Mouse (Mus musculus): ENCODE measurements around the gene Gnl2. TPM values are rescaled to one million over a fixed set of nuclear protein-coding genes. Genes with fewer than 3 reads are reported as not detected.

Gnl2 gene
- total and polyA plus RNA-seq, 3 experiments, result 83.9 to 226 (median 110) TPM

DNA sequence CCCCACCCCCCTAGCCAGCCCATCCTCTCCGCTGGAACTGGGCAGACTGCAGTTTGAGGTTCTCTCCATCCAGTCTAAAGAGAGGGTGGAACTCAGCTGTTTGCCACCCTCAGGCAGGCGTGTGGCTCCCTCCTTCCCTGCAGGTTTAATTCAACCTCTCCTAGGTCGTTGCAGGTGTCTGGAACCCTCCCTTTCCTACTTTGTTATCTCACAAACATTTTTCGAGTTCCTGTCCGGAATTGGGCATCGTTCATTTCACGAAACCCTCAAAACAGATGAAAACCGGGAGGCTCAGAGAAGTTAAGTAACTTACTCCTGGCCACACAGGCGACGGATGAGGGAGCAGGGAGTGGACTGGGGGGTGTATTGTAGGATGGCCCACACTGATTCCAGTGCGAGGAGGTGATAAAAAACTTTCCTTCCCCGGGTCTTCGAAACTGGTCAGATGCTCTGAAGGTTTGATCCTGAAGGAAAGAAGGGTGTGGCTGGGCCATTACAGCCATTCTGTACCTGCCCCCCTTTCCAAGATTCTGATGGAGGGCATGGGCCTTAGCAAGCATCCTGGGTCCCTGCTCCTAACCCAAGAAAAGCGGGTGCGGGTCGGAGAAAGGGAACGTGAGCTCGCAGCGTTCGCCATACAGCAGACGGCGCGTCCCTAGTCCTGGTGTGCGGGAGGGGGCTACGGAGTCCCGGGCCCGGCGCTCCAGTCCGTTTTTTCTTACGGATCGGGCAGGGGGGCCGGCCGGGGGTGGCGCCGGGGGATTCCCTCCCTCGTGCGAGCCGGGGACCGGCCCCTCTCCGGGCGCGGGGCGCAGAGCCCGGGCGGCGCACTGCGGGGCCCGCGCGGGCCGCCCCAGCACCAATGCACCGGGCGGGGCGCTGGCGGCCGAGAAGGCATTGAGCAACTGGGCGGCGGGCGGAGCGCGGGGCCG is 30.4 kb upstream of the Gnl2 start, which contains the start of gene Rspo1:
Rspo1 (plus strand) TSS at position 760 of the 932 bp plus-strand sequence.
- no peak within 1 kb of the TSS for H3K4me3 ChIP-seq (ENCODE audit: control insufficient read depth in 1 of 2, insufficient read depth in 1 of 2, low read depth in 2 of 2, low read length in 2 of 2)
- no peaks in the 10 kb centered on the region for H3K27me3 ChIP-seq (ENCODE audit: control insufficient read depth in 1 of 2, insufficient read depth in 2 of 2, low read length in 2 of 2)
- H3K79me2 ChIP-seq (ENCODE audit: control insufficient read depth, insufficient read depth, low read length, poor library complexity), result no peaks in the 10 kb centered on the region
- TF ChIP-seq MEF2A (IDR thresholded peaks at IDR 0.05; ENCODE audit: extremely low read depth, insufficient replicate concordance, low read depth, low read length, poor library complexity, severe bottlenecking) (no peak), POLR2A (IDR thresholded peaks at IDR 0.05; ENCODE audit: control insufficient read depth in 1 of 2, insufficient read depth in 1 of 2, low read depth in 1 of 2, low read length in 2 of 2, poor library complexity in 1 of 2) (no peak), EP300 (IDR thresholded peaks at IDR 0.05; ENCODE audit: low read depth in 1 of 2, low read length in 2 of 2) (no peak), POLR2AphosphoS2 (IDR thresholded peaks at IDR 0.05; ENCODE audit: low read length) (no peak), MXI1 (IDR thresholded peaks at IDR 0.05; ENCODE audit: low read depth, low read length) (no peak), MYB (IDR thresholded peaks at IDR 0.05; ENCODE audit: low read depth, low read length) (no peak), NRF1 (IDR thresholded peaks at IDR 0.05; ENCODE audit: insufficient read depth, low read depth, low read length, poor library complexity, severe bottlenecking) (no peak), CHD2 (IDR thresholded peaks at IDR 0.05; ENCODE audit: low read length) (no peak), E2F4 (IDR thresholded peaks at IDR 0.05; ENCODE audit: borderline replicate concordance, low read depth, low read length) (no peak), KAT2A (conservative IDR thresholded peaks at IDR 0.05; ENCODE audit: low read depth, low read length) (no peak), MAX (IDR thresholded peaks at IDR 0.05; ENCODE audit: low read length) (no peak), ETS1 (IDR thresholded peaks at IDR 0.05; ENCODE audit: low read depth, low read length) (no peak), USF1 (IDR thresholded peaks at IDR 0.05; ENCODE audit: low read depth, low read length) (no peak), TAL1 (IDR thresholded peaks at IDR 0.05; ENCODE audit: low read length) (no peak), POLR2AphosphoS5 (IDR thresholded peaks at IDR 0.05; ENCODE audit: borderline replicate concordance, low read depth, low read length) (no peak)
- no peak within 1 kb of the TSS for H3K27ac ChIP-seq (ENCODE audit: control insufficient read depth, low read depth, low read length)
- H3K9me3 ChIP-seq (replicated peaks; ENCODE audit: insufficient read depth, low read length), result no peaks in the 10 kb centered on the region
- no peaks in the 10 kb centered on the region for H3K4me1 ChIP-seq (ENCODE audit: control insufficient read depth in 1 of 2, insufficient read depth in 2 of 2, low read length in 2 of 2)
- no peak for DNase-seq (ENCODE audit: low read depth, low spot score)
- H3K36me3 ChIP-seq (ENCODE audit: control insufficient read depth in 1 of 2, insufficient read depth in 2 of 2, low read length in 2 of 2), result no peaks in the 10 kb centered on the region
- no peak within 1 kb of the TSS for H3K9ac ChIP-seq (ENCODE audit: control insufficient read depth, low read depth, low read length, poor library complexity, severe bottlenecking)

DNA sequence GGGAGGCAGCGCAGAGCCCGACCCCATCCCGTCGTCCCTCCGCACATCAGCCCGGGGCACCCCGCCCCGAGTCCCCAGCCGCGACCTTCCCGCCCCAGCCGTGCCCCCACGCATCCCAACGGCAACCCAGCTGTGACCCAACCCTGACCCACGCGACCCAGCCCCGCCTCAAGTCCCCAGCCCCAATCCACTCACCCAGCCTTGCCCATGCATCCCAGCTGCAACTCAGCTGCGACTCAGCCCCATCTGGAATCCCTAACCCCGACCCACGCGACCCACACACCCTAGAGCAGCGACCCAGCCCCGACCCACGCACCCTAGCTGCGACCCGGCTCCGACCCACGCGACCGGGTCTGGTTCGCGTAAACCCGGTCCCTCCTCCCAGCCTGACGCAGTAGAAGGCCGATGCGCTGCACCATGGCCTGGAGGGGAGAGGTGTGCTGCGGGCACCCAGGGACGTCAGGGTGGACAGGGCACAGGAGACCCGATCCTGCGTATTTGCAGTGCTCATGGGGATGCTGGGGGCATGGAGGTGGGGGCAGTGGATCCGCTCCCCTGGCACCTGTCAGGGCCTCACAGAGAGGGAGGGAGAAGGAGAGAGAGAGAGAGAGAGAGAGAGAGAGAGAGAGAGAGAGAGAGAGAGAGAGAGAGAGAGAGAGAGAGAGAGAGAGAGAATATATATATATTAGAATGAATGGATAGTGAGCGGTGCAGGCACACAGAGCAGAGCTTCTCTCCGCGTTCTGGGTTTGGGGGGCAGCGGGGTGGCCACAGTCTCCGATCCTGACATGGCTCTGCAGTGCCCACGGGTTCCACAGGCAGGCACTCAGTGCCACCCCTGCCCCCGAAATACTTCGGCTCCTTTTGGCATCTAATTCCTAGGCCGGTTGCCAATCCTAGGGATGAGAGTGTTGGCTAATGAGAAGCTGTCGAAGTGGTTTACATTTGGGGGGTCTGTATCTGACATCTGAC is 29.4 kb upstream of the Gnl2 start:
- no peak overlapping the region for H3K4me3 ChIP-seq (ENCODE audit: control insufficient read depth in 1 of 2, insufficient read depth in 1 of 2, low read depth in 2 of 2, low read length in 2 of 2)
- no peak overlapping the region for H3K9ac ChIP-seq (ENCODE audit: control insufficient read depth, low read depth, low read length, poor library complexity, severe bottlenecking)
- no peaks in the 10 kb centered on the region for H3K27me3 ChIP-seq (ENCODE audit: control insufficient read depth in 1 of 2, insufficient read depth in 2 of 2, low read length in 2 of 2)
- DNase-seq (ENCODE audit: low read depth, low spot score), result no peak
- no peak overlapping the region for H3K27ac ChIP-seq (ENCODE audit: control insufficient read depth, low read depth, low read length)
- TF ChIP-seq UBTF (IDR thresholded peaks at IDR 0.05; ENCODE audit: borderline replicate concordance, insufficient read depth, low read depth, low read length) (no peak), CHD2 (IDR thresholded peaks at IDR 0.05; ENCODE audit: low read length) (no peak), KAT2A (conservative IDR thresholded peaks at IDR 0.05; ENCODE audit: low read depth, low read length) (no peak), POLR2AphosphoS2 (IDR thresholded peaks at IDR 0.05; ENCODE audit: low read length) (no peak)
- H3K79me2 ChIP-seq (ENCODE audit: control insufficient read depth, insufficient read depth, low read length, poor library complexity), result no peaks in the 10 kb centered on the region
- no peaks in the 10 kb centered on the region for H3K36me3 ChIP-seq (ENCODE audit: control insufficient read depth in 1 of 2, insufficient read depth in 2 of 2, low read length in 2 of 2)
- H3K4me1 ChIP-seq (ENCODE audit: control insufficient read depth in 1 of 2, insufficient read depth in 2 of 2, low read length in 2 of 2), result no peaks in the 10 kb centered on the region
- H3K9me3 ChIP-seq (replicated peaks; ENCODE audit: insufficient read depth, low read length), result no peaks in the 10 kb centered on the region
